In genomic region chr13:40892547-40892946, GRCm38 (mm10) we compare ENCODE assay signal across 16 mouse cellular contexts. TPM values are rescaled to one million over a fixed set of nuclear protein-coding genes. Genes with fewer than 3 reads are reported as not detected.
DNase-seq lines count a peak whose midpoint lies in the region; TF ChIP-seq lines count a peak whose summit lies in the region.
"Had no signal": no experiment of that assay in that cellular context is flagged by ENCODE, and none has a peak within 500 bp of the region (broad histone marks: within the 10 kb centered on the region; RNA-seq: fewer than 3 reads in every experiment).

No protein-coding gene starts in this region.

- no peak for DNase-seq in heart, adult 2 months
- DNase-seq in heart, postnatal 36 days: no peak
- DNase-seq in lung, postnatal 36 days: peak; percentile 36
- DNase-seq in lung, adult 2 months: no peak
- DNase-seq in MN1 (ENCODE audit: low spot score): peak; percentile 45
- no peak for DNase-seq in layer of hippocampus, adult 9-11 months
- DNase-seq in cerebellum, postnatal 36 days: no peak
- DNase-seq: adrenal gland, adult 8-10 months; cerebellum, adult 11 months; cerebellum, adult 8-10 months; cerebellum, postnatal 25 days; gastrocnemius, postnatal 36 days had no signal

- H3K9ac ChIP-seq in heart, adult 2 months (ENCODE audit: low read depth, low read length): no peak overlapping the region
- H3K9ac ChIP-seq: embryonic facial prominence, embryonic 13.5 days; forebrain, embryonic 12.5 days; heart, embryonic 15.5 days; hindbrain, embryonic 15.5 days had no signal

- peaks cover 12% of the 10 kb centered on the region for H3K4me1 ChIP-seq in heart, adult 2 months (ENCODE audit: control insufficient read depth, insufficient read depth, low read length)
- peaks cover 14% of the 10 kb centered on the region for H3K4me1 ChIP-seq in lung, adult 2 months (ENCODE audit: control insufficient read depth, insufficient read depth, low read length)

- WGBS in heart, adult 2 months: 42% methylated on average over 4 of the region's 4 CpGs
- WGBS in lung, adult 2 months: 54% methylated on average over 4 of the region's 4 CpGs

- intact Hi-C loops in heart, adult 2 months (cut with DNase I): loop anchor here (5.0 kb wide), 1 partner anchor 35 kb away; the partner anchor contains the start of gene Gcnt2
- intact Hi-C loops in heart, postnatal 36 days (cut with DNase I): no loop called here

- H3K79me2 ChIP-seq in heart, adult 2 months (replicated peaks; ENCODE audit: control insufficient read depth, insufficient read depth, low read length): no peaks in the 10 kb centered on the region; the same call in 1 of the 2 replicates

- H3K27ac ChIP-seq in heart, adult 2 months: peak overlapping the region; percentile 60
- H3K27ac ChIP-seq: embryonic facial prominence, embryonic 13.5 days; forebrain, embryonic 12.5 days; heart, embryonic 15.5 days; hindbrain, embryonic 15.5 days had no signal

- no peak for TF ChIP-seq POLR2A in heart, adult 2 months (IDR thresholded peaks at IDR 0.05; ENCODE audit: insufficient read depth, low read depth, low read length)
- no peak for TF ChIP-seq POLR2A in lung, adult 2 months (IDR thresholded peaks at IDR 0.05; ENCODE audit: borderline replicate concordance, extremely low read depth, low read depth, low read length)

- no peak for TF ChIP-seq EP300 in heart, adult 2 months (IDR thresholded peaks at IDR 0.05; ENCODE audit: insufficient read depth, low read depth, low read length)

- H3K27me3 ChIP-seq in heart, adult 2 months (ENCODE audit: control insufficient read depth, insufficient read depth, low read length): no peaks in the 10 kb centered on the region
- H3K27me3 ChIP-seq: embryonic facial prominence, embryonic 13.5 days; hindbrain, embryonic 15.5 days had no signal

- TF ChIP-seq CTCF in heart, adult 2 months (IDR thresholded peaks at IDR 0.05): no peak
- no peak for TF ChIP-seq CTCF in lung, adult 2 months (IDR thresholded peaks at IDR 0.05; ENCODE audit: insufficient read depth, low read length)

- peaks cover 3% of the 10 kb centered on the region; the same call in 1 of the 2 replicates for H3K36me3 ChIP-seq in heart, adult 2 months (ENCODE audit: control insufficient read depth, insufficient read depth, low read length)
- H3K36me3 ChIP-seq: embryonic facial prominence, embryonic 13.5 days; forebrain, embryonic 12.5 days; heart, embryonic 15.5 days; hindbrain, embryonic 15.5 days had no signal

- no peak overlapping the region for H3K4me3 ChIP-seq in heart, adult 2 months
- H3K4me3 ChIP-seq in lung, adult 2 months (replicated peaks; ENCODE audit: extremely low read depth, low read depth, low read length): no peak overlapping the region
- H3K4me3 ChIP-seq: embryonic facial prominence, embryonic 13.5 days; forebrain, embryonic 12.5 days; heart, embryonic 15.5 days; hindbrain, embryonic 15.5 days had no signal

RNA-seq across cellular contexts. Expression of gene Gcnt2, which starts 33.0 kb away (rescaled TPM):
- 10 to 100 TPM in 1 of 2 experiments, 1 to 10 TPM in 1; 8.5 to 10.4 TPM for total RNA-seq in heart, adult 2 months (2021)
- 2.7 and 4.6 TPM in 2 replicates for polyA plus RNA-seq in heart, adult 2 months (2012; rRNA removed)
- total RNA-seq in heart, postnatal 36 days (2021): 10 to 100 TPM in 1 of 2 experiments, 1 to 10 TPM in 1; 9.0 to 11.9 TPM
- polyA plus RNA-seq in lung, adult 2 months (2012; rRNA removed): 12.5 and 17.5 TPM in 2 replicates

Comparison
In these comparisons a context has a peak if more than half of its experiments do, and no peak if none do; other contexts are left out.
1. DNase-seq: peak in lung, postnatal 36 days (single experiment) and MN1 (single experiment); none in heart, adult 2 months (0 of 2), heart, postnatal 36 days (0 of 2), lung, adult 2 months (single experiment), layer of hippocampus, adult 9-11 months (single experiment) and cerebellum, postnatal 36 days (0 of 2).